ENCODE assay signal across 8 mouse cellular contexts in the genomic region with DNA sequence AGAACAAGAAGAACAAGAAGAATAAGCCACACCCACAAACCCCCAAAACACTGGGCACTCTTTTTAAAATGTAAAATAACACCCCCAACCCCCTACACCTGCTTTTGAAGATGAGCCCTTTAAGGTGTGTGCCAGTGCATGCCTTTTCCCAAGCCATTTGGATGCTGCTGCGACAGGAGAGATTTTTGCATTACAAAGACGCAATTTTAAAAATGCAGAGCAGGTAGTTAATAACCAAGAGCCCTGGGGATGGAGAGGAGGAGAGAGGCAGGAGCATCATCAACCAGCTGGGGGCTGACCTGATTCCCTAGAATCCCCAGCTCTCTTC. TPM values are rescaled to one million over a fixed set of nuclear protein-coding genes. Genes with fewer than 3 reads are reported as not detected.
DNase-seq lines count a peak whose midpoint lies in the region; ATAC-seq lines count a peak whose summit lies in the region.

A gene (plus strand): TSS at position 310 of the 328 bp plus-strand sequence.

- DNase-seq in cerebellum, adult 8-10 months: peak; percentile 16
- DNase-seq in cerebellum, adult 18-20 months: no peak
- DNase-seq in lung, postnatal 14 days: no peak
- DNase-seq in left cerebral cortex, postnatal 4 days: no peak
- no peak for DNase-seq in gastrocnemius, postnatal 25 days
- DNase-seq in lung, postnatal 4 days: no peak

- peak within 1 kb of the TSS; percentile 30 for H3K4me3 ChIP-seq in lung, embryonic 16.5 days (ENCODE audit: low read length)
- H3K4me3 ChIP-seq in stomach, embryonic 16.5 days (replicated peaks; ENCODE audit: low read length): peak within 1 kb of the TSS; percentile 32

- H3K36me3 ChIP-seq in lung, embryonic 16.5 days (ENCODE audit: control insufficient read depth, insufficient read depth, low read length): no peaks in the 10 kb centered on the region
- H3K36me3 ChIP-seq in stomach, embryonic 16.5 days (ENCODE audit: control insufficient read depth, insufficient read depth, low read length): no peaks in the 10 kb centered on the region

- H3K4me1 ChIP-seq in lung, embryonic 16.5 days (replicated peaks; ENCODE audit: control insufficient read depth, insufficient read depth, low read length): 0 out of 2 replicates have a peak, but pooled peaks cover 5% of the 10 kb centered on the region
- no peaks in the 10 kb centered on the region for H3K4me1 ChIP-seq in stomach, embryonic 16.5 days (ENCODE audit: control insufficient read depth, insufficient read depth, low read length)

- WGBS in lung, embryonic 16.5 days: 6% methylated on average over 2 of the region's 2 CpGs
- 0% methylated on average over 2 of the region's 2 CpGs for WGBS in stomach, embryonic 16.5 days

- no peak for ATAC-seq in lung, embryonic 16.5 days (ENCODE audit: low read depth)
- no peak for ATAC-seq in stomach, embryonic 16.5 days (ENCODE audit: insufficient read depth, low FRiP score)

- H3K27me3 ChIP-seq in lung, embryonic 16.5 days (ENCODE audit: control insufficient read depth, insufficient read depth, low read depth, low read length): peaks cover 16% of the 10 kb centered on the region
- H3K27me3 ChIP-seq in stomach, embryonic 16.5 days (ENCODE audit: control insufficient read depth, insufficient read depth, low read length): peaks cover 16% of the 10 kb centered on the region

- H3K9ac ChIP-seq in lung, embryonic 16.5 days (ENCODE audit: low read length): no peak within 1 kb of the TSS; the same call in 1 of the 2 replicates
- H3K9ac ChIP-seq in stomach, embryonic 16.5 days (ENCODE audit: low read length): peak within 1 kb of the TSS; percentile 43

- no peaks in the 10 kb centered on the region for H3K9me3 ChIP-seq in lung, embryonic 16.5 days (ENCODE audit: control insufficient read depth, low read length)
- no peaks in the 10 kb centered on the region for H3K9me3 ChIP-seq in stomach, embryonic 16.5 days (replicated peaks; ENCODE audit: control insufficient read depth, low read length)

- intact Hi-C loops in left cerebral cortex, postnatal 4 days (cut with DNase I): no loop called here

- H3K4me2 ChIP-seq in lung, embryonic 16.5 days (ENCODE audit: low read depth, low read length): peak within 1 kb of the TSS; percentile 52
- H3K4me2 ChIP-seq in stomach, embryonic 16.5 days (ENCODE audit: low read depth, low read length): peak within 1 kb of the TSS; percentile 52

- no peak within 1 kb of the TSS for H3K27ac ChIP-seq in lung, embryonic 16.5 days (ENCODE audit: low read length)
- no peak within 1 kb of the TSS for H3K27ac ChIP-seq in stomach, embryonic 16.5 days (ENCODE audit: low read length)

RNA-seq across cellular contexts. Expression of the gene that starts here (rescaled TPM):
- 0.33 and 0.53 TPM in 2 replicates for polyA plus RNA-seq in lung, embryonic 16.5 days (2015; fragmentation: Nextera tagmentation; extraction: Ambion mirVana)
- 100 to 1,000 TPM; 166 to 167 TPM for total RNA-seq in left cerebral cortex, postnatal 4 days (2021)
- polyA plus RNA-seq in stomach, embryonic 16.5 days (2015; fragmentation: Nextera tagmentation; extraction: Ambion mirVana): 1.2 and 1.8 TPM in 2 replicates
- under 1 TPM in 1 of 2 experiments, not detected in 1; 0.21 TPM for total RNA-seq in gastrocnemius, postnatal 25 days (2021)

Comparison
In these comparisons a context has a peak if more than half of its experiments do, and no peak if none do; other contexts are left out.
1. RNA of the gene that starts here (total RNA-seq): 166 to 167 TPM in left cerebral cortex, postnatal 4 days; 0.21 TPM in gastrocnemius, postnatal 25 days; every median in the first group is over 100 times any median in the second.